Mouse (Mus musculus) urinary bladder, postnatal 4 days (tissue): ENCODE results near the gene Cd164l2.

Experiments
- DNase-seq, 2 experiments: peaks; one replicate each; pipeline ENCODE4 v3.0.0; 2021 to 2022; ENCODE audit warnings: low spot score in 2 of 2

The Cd164l2 gene

DNA sequence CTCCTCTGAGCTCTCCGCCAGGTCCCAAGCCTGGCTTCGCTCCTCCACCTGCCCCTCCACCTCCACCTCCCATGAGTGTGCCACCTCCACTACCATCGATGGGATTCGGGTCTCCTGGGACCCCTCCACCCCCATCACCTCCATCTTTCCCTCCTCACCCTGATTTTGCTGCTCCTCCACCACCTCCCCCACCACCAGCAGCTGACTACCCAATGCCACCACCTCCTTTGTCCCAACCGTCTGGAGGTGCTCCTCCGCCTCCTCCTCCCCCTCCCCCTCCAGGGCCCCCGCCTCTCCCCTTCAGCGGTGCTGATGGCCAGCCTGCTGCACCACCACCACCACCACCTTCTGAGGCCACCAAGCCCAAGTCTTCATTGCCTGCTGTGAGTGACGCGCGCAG, 17.4 kb upstream of the Cd164l2 start:
- no peak for DNase-seq

DNA sequence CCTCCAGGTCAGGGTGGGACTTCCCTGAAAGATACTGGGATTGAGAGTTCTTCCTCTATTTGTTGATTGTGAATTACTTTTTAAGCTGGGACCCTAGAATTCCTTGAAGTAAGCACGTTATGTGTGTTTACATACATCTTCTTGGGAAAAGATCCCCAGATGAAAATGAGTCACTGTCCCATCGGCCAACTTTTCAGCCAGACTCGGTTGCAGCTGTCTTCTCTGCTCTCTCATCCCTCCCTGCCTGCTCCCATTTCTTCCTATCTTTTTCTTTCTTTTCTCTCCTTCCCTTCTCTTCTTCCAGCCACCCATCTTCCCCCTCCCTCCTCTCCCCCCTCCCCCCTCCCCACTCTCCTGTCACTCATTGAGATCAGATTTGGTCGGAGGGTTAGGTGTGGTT, 16.9 kb upstream of the Cd164l2 start:
- DNase-seq = no peak

DNA sequence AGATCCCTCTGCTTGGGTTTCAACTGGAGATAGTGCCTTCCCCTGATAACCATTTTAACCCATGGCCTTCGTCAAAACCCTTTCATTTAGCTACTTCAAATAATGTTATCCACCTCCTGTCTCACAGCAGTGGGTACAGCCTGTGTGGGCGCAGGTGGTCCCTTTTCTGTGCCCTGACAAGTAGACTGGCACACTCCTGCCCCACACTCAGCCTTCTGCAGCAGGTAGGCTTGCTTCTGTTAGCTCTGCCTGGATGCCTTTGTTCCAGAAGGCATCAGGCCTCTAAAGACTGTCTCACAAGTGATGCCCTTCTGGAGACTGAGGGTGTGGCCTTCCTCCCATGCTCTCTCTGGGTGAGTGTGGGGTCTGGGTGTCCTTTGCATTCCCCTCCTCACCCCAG, 15.8 kb upstream of the Cd164l2 start:
- DNase-seq = no peak

DNA sequence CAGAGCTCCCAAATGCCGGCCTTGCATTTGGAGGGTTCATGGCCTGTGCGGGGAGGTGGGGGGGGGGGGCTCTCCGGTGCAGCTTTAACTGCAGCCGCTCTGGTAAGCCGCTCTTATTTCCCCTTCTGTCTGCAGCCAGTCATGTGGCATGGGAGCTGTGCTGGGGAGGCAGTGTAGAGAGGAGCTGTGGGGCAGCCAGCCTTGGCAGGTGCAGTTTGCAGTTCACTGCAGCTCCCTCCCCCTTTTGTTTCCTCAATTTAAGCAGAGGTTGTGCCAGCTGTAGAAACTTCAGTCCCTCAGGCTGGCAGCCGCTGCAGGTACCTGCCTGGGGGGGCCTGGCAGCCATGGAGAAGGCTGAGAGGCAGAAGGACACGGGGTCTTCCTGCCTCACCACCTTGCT, 15.1 kb upstream of the Cd164l2 start:
- DNase-seq = no peak

DNA sequence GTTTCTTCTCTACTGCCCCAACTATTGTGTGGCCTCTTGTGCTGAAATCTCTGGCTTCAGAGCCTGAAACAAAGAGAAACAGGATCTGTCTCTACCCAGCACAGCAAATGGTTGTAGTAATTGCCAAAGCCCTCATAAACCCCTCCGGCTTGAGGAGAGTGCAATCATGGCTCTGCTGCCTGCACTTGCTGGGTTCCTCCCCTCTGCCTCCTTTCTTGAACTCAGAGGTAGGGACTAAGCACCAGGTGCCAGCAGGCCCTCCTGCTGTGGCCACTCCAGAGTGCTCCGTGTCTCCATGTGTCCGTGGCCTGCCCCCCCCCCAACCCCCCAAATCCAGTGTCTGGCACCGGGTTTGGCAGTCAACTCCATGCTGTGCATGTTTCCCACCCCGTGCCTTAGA, 14.6 kb upstream of the Cd164l2 start:
- DNase-seq = no peak

DNA sequence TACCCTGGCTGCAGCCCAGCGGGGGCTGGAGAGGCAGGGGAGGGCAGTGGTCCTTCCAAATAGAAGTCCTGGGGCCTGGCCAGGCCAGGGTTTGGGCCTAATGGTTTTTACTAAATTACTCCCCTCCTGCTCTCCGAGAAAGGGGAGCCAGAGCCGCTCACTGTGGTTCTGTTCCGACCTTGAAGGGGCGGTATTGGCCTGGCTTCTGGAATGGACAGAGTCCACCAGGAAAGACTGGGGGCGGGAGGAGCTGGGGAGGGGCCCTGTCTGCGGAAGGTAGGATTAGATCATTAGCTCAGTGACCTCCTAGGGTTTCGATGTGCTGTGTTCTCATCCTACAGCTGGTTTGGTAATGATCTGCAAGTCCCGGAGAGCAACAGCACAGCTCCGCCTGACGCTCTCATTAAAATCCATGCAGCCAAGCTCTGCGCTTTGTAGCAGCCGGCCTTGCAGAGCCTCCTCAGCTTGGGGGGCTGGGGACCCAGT, 14.1 kb upstream of the Cd164l2 start:
- DNase-seq = peak in 1 of 2 experiments; percentile 64

DNA sequence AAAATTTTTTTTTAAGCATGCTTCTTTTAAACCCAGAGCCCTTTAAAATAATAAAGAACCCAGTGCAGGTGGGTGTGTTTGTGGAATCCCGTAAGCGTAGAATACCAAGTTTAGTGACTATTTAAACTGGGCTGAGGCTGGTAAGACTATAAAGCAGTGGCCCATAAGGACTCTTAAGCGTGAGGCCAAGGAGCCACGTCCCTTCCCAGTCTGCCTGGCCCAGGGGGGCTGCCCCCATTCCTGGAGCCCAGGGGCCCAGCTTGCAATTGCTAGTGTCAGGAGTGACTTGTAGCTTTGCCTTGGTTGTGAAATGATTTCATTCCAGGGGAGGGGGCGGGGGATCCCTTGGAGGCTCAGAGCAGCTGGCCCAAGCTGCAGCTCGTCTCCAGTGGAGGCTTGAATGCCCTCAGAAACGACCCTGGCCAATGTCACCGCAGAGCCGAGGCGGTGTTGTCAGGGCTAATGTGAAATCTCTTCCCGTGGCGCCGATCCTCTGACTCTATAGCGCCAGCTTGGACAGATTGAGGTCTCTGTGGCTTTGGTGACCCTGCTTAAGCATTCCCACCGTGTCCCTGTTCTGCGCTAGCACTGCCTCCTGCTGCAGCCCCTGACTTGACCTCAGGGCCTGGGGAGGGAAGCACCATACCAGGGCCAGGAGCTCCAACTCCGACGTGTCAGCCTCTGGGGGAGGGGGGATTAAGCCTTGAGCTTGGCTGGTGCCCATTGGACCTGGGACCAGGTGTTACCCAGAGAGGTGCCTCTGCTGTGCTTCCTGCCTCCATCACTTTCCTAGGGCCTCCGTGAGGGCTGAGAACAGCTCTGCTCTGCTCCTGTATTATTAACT, 13.4 kb upstream of the Cd164l2 start:
- DNase-seq = no peak

DNA sequence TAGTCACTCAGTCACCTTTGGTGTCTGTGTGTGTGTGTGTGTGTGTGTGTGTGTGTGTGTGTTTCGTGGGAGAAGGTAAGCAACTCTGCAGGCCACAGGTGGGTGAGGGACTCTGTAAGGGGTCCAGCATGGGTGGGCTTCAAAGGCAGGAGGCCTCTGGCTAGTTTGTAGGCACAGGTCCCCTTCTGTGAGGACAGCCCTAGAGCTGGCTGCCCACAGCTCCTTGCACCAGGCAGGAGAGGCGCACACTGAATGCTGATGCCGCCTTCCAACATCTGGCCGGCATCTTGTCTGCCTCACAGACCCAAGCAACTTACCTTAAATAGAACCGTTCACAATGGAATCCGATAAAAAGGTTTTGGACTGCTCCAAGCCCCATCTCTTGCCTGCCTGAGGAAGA, 12.2 kb upstream of the Cd164l2 start:
- no peak for DNase-seq

DNA sequence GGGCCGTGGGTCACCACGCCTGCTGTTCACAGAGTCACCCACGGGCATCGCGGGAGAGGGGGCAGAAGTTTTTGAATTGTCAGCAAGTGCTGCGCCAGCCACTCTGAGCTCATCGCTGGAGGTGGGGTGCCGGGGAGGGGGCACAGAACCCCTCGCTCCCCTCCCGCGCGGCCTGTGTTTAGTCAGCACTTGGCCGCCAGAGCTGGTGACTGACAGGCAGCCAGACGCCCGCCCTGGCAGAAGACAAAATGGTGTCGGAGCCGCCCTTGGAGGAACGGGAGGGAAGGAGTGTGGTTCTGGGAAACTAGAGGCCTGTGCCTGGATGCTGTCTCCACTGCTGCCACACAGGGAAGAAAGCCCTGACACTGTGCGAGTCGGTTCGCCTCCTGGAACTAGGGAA, 11.6 kb upstream of the Cd164l2 start:
- peak in 1 of 2 experiments; percentile 57 for DNase-seq

DNA sequence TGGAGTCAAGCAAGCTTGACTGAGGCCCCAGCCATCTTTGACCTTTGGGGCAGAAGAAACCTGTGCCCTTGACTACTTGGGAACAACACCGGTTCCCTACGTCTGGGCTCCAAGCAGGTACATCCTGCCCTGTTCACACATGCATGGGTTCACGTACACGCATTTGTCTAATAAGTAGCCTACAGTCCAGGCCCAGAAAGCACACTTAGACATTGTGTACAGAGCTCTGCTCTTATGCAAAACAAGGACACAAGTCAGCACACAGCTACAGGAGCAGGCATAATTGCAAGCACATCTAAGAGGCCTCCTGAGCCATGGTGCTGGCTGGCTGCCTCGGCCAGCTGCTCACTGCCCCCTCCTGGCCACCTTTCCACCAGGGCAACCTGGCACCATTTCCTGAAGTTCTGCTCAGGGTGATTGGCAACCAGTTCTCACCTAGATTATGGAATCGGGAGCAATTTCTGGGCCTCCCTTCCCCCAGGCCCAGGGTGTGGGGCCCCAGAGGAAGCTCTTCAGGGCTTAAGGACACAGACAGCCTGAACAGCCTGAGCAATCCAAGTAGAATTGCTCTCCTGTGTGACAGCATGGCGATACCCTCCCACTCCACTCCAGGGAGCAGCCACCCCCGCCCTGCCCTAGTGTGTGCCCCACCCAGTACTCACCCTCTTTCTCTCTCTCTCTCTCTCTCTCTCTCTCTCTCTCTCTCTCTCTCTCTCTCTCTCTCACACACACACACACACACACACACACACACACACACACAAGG, 10.7 kb upstream of the Cd164l2 start:
- peak in 1 of 2 experiments; percentile 68 for DNase-seq

DNA sequence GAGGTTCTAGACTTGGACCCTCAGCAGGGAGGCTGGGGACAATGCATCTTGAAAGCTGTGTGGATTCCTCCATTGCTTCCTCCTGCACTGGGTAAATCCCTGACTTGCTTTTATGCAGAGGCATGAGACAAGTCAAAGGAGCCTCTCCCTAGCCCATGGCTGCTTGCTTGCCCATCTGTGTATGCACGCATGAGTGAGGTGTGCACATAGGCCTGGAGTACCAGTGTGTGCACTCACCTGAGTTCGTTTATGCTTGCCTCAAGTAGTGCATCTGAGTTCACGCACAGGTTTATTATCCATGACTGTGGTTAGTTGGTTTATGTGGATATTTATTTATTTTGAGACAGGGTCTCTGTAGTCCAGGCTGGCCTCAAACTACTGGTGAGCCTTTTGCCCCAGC, 9.7 kb upstream of the Cd164l2 start:
- no peak for DNase-seq

DNA sequence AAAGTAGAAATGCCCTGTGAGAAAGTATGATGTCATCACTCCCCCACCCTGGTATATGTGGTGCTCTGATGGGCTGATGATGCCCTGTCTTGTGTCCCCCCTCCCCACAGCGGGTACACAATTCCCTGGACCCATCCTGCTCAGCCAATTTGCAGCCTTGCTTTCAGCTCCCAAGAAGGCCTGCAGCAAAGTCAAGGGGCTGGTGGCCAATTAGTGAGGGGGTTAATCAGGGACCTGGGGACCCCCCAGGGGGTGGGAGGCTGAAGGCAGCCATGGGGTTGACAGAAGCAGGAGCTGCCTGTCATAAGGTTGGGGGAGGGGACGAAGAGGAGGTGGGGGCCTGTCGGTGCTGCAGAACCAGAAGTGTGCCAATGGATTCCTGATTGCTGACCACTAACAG, 8.3 kb upstream of the Cd164l2 start:
- DNase-seq = no peak

DNA sequence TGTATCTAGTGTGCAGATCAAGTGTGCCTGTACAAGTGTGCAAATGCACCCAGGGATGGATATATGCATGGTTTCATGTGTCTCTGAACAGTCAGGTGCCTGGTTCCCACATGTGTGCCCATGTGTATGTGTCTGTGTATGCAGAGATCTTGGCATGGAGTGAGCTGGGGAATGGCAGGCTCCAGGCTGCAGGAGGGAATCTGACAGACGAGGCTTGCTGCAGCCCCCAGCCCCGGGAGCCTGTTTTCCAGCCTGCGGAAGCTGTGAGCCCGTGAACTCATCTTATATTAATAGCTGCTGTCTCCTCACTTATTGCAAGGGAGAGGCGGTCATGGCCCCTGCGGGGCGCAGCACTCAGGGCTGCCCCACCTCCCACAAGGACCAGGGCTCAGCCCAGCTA, 7.6 kb upstream of the Cd164l2 start:
- no peak for DNase-seq

DNA sequence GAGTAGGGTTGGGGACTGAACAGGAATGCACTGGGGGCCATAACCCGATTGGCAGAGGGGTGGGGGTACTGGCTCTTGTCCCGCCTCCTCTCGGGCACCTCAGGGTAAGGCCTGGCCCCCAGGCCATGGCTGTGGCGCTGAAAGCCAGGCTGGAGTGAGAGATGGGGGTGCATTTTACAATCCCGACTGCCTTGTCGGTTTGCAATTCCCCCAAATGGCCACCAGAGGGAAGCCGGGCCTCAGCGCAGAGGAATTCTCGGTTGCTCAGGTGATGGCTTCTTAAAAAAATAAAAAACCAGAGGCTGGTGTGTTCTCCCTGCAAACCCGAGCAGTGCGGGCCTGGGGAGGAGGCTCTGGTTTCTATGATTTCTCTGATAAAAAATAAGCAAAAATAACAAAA, 2.6 kb upstream of the Cd164l2 start:
- DNase-seq = no peak

DNA sequence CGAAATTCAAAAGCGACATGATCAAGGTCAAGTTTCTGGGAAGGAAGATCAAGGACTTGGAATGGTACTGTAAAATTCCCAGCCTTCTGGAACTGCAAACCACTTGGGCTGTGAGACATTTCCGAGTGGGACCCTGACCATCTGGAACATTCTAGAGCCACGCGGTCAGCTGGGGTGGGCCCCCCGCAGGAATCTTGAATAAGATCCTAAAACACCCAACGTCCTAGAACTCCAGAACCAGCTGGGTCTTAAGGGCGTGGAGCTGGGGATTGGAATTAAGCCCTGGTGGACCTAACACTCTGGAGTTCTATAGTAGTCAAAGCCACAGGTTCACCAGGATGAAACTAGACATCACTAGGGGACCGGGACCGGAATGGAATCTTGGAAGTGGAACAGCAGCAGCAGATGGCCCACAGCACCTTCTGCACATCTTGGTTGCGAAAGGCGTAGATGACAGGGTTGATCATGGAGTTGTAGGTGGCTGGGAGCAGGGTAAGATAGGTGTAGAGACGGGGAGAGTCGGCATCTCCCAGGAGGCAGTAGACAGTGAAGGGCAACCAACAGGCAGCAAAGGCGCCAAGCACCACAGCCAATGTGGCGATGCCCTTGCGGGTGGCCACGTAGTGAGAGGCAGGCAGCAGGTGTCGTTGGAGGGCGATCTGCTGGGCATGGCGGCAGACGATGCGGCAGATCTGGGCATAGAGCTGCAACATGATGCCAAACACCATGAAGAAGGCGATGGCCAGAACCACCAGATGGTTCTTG, 1.7 kb upstream of the Cd164l2 start:
- no peak for DNase-seq

DNA sequence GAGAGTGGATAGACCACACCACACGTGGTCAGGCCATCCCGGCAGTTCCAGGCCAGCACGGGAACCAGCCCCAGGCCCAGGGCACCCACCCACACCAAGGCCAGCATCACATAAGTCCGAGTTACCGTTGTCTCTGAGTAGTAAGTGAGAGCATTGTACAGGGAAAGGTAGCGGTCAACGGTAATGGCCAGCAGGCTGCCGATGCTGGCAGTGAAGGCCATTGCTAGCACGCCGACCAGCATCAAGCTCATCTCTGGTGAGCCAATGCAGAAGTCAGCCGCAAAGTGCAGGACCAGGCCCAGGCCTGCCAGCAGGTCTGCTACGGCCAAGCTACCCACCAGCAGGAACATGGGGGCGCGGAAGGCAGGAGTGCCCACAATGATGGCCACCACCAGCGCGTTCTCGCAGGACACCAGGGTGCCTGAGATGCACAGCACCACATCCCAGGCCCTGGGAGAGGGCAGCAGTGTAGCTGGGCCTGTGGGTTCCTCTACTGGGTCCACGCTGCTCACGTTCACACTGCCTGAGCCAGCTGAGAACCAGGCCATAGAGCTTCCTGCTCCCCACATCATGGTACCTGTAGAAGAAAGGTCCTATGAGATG, 1.0 kb upstream of the Cd164l2 start:
- DNase-seq = no peak

DNA sequence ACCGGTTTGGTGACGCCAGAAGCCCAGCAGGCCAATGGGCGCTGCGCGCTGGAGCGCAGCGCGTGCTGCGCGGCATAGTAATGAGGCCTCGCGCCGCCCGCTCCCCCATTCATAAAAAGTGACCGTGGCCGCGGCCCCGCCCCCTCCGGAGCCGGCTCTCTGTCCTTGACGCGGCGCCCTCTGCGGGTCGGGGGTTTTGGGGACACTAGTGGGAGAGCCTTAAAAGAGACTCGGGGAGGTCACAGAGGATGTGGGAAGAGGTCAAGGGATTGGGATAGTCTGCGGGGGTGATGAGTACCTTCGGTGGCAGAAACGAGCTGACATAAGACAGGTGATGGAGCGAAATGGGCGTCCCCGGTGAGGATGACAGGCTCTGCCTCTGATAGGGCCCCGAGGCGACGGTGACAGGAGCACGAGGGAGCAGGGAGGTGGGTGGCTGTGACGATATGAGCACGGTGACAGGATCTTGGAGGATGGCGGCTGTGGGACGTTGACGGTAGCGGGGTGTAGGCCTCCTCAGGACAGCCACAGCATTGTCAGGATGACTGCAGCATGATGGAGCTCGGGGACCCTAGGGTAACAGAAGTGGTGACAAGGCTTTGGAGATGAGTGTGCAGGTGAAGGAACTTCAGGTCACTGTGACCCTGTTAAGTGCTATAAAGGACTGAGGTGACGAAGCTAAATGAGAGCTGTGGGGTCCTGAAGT, 784 bp downstream of the Cd164l2 start:
- DNase-seq = peak; percentile 58 to 76

DNA sequence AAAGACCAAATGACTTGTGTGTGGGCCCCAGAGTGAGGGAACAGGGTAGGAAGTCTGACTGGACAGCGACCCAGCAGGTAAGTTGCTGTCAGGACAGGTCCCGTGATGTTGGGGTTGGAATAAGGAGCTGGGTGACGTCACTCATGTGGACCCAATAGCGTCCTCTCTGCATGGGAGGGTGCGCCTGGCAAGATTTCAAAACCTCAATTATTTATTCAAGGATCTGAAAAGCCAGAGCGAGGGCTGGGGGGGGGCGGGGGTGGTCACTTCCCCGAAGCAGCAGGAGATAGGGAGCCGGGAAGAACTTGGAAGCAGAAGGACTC, 1.3 kb downstream of the Cd164l2 start:
- DNase-seq = no peak

DNA sequence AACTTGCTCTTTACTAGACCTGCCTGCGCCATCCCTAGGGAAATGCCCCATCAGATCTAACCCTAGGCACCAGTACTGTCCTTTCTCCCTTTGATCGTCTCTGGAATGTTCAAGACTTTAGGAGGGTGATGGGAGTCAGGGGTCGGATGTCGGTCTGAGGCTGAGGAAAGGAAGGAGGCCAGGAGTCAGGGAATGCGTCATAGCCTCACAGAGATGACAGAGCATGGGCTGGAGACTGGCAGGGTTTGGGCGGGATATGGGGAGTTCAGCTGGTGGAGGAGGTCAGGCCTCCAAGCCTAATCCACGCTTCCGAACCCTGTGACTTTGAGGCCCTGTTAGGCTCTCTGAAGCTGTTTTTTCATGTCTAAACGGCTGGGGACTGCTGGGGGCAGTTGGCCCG, 1.7 kb downstream of the Cd164l2 start:
- no peak for DNase-seq

DNA sequence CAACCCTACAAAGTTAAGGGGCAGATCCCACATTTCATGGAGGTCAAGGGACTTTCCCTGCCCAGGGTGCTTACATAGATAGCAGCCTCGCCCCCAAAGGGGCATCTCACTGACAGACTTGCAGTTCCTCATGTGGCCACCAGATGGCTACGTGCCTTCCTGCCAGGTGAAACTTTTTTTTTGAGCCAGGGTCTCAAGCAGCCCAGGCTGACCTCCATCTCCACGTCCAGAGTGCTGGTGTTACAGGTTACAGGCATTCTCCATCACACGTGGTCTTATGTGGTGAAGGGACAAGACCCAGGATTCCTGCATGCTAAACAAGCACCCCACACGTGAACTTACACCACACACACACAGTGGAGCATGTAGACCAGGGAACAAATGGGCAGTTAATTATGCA, 5.7 kb downstream of the Cd164l2 start:
- no peak for DNase-seq

DNA sequence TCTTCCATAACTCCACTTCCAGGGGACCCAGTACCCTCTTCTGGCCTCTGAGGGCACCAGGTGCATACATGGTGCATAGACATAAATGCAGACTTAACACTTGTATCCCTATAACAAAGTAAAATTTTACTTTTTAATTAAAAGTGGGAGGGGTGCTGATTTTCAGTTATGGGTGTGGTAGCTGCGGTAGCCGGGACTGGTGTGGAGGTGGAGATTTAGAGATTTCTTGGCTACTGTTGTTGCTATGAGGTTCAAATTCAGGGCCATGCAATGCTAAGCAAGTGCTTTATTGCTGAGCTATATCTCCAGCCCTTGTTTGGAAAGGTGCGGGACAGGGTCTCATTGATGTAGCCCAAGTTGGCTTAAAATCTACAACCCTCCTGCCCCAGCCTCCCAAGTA, 6.8 kb downstream of the Cd164l2 start:
- no peak for DNase-seq
